Mouse (Mus musculus): Measurements from ENCODE around the gene Atp8b2. TPM values are rescaled to one million over a fixed set of nuclear protein-coding genes. Genes with fewer than 3 reads are reported as not detected.
A peak's percentile ranks its signal among the peaks of the same experiment; 100 is the strongest.

Atp8b2 gene
- polyA plus RNA-seq, 1 experiment from 2014 or later, result 11.2 TPM

DNA sequence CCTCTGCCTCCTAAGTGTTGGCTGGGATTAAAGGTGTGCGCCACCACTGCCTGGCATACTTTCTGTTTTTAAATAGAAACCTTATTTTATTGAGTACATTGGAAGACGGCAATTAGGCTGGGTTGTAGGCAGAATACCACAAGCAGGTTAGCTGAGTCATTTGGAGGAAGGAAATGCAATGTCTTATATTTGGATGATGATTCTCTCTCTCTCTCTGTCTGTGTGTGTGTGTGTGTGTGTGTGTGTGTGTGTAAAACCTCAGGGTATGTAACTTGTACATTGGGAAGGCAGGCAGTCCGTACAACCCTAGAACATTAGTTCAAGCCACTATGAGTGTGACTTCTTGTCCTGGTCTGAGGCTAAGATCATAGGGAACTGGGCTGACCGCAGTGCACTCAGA is 24.5 kb upstream of the Atp8b2 start:
- no peak overlapping the region for H3K4me3 ChIP-seq (ENCODE audit: low read depth, low read length)
- no peak overlapping the region for H3K4me2 ChIP-seq
- ATAC-seq (replicated peaks; ENCODE audit: insufficient number of reproducible peaks, low FRiP score, low TSS enrichment), result no peak
- H3K36me3 ChIP-seq (ENCODE audit: control insufficient read depth, insufficient read depth, low read length), result no peaks in the 10 kb centered on the region
- H3K9me3 ChIP-seq (replicated peaks; ENCODE audit: control insufficient read depth, low read length), result no peaks in the 10 kb centered on the region
- 82% methylated on average over 4 of the region's 4 CpGs for WGBS (ENCODE audit: insufficient replicate concordance)
- no peaks in the 10 kb centered on the region for H3K27me3 ChIP-seq (ENCODE audit: control insufficient read depth, insufficient read depth, low read length)
- no peak overlapping the region for H3K9ac ChIP-seq (ENCODE audit: low read depth, low read length)
- no peak overlapping the region for H3K27ac ChIP-seq (ENCODE audit: low read depth, low read length)
- no peaks in the 10 kb centered on the region for H3K4me1 ChIP-seq (ENCODE audit: control insufficient read depth, insufficient read depth, low read length)

DNA sequence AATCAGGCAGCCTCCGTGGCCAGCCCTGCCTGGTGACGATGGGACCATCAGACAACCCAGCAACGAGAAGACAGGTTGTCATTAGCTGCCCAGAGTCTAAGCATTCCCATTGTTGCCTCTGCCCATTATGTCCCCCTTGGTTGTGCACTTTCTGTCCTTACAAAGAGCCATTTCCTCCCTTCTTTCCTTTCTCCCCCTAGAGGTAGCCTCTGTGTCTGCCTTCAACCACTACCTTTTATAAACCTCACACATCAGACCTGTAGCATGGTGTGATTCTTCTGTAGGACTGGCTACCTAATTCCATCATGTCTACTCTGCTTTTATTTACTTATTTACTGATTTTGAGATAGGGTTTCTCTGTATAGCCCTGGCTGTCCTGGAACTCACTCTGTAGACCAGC is 23.9 kb upstream of the Atp8b2 start:
- Histone ChIP-seq H3K4me3 (ENCODE audit: low read depth, low read length) (no peak overlapping the region), H3K27ac (ENCODE audit: low read depth, low read length) (no peak overlapping the region), H3K36me3 (ENCODE audit: control insufficient read depth, insufficient read depth, low read length) (no peaks in the 10 kb centered on the region), H3K9ac (ENCODE audit: low read depth, low read length) (no peak overlapping the region), H3K9me3 (replicated peaks; ENCODE audit: control insufficient read depth, low read length) (no peaks in the 10 kb centered on the region), H3K27me3 (ENCODE audit: control insufficient read depth, insufficient read depth, low read length) (no peaks in the 10 kb centered on the region), H3K4me2 (no peak overlapping the region), H3K4me1 (ENCODE audit: control insufficient read depth, insufficient read depth, low read length) (no peaks in the 10 kb centered on the region)
- 57% methylated on average over 3 of the region's 3 CpGs for WGBS (ENCODE audit: insufficient replicate concordance)
- ATAC-seq (replicated peaks; ENCODE audit: insufficient number of reproducible peaks, low FRiP score, low TSS enrichment), result no peak

DNA sequence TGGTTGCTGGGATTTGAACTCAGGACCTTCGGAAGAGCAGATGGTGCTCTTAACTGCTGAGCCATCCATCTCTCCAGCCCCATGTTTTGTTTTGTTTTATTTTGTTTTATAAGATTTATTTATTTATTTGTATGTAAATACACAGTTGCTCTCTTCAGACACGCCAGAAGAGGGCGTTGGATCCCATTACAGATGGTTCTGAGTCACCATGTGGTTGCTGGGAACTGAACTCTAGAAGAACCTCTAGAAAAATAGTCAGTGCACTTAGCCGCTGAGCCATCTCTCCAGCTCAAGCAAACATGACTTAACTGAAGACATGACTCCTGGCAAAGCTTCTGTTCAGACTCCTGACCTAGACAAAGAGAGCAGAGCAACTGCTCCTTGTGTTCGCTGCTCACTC is 19.1 kb upstream of the Atp8b2 start:
- H3K36me3 ChIP-seq (ENCODE audit: control insufficient read depth, insufficient read depth, low read length), result no peaks in the 10 kb centered on the region
- no peak overlapping the region for H3K4me3 ChIP-seq (ENCODE audit: low read depth, low read length)
- no peaks in the 10 kb centered on the region for H3K9me3 ChIP-seq (replicated peaks; ENCODE audit: control insufficient read depth, low read length)
- no peak overlapping the region for H3K9ac ChIP-seq (ENCODE audit: low read depth, low read length)
- H3K4me1 ChIP-seq (ENCODE audit: control insufficient read depth, insufficient read depth, low read length), result no peaks in the 10 kb centered on the region
- no peaks in the 10 kb centered on the region for H3K27me3 ChIP-seq (ENCODE audit: control insufficient read depth, insufficient read depth, low read length)
- no peak overlapping the region for H3K4me2 ChIP-seq
- H3K27ac ChIP-seq (ENCODE audit: low read depth, low read length), result no peak overlapping the region
- no peak for ATAC-seq (replicated peaks; ENCODE audit: insufficient number of reproducible peaks, low FRiP score, low TSS enrichment)
- WGBS (ENCODE audit: insufficient replicate concordance), result 68% methylated on average over 5 of the region's 5 CpGs

DNA sequence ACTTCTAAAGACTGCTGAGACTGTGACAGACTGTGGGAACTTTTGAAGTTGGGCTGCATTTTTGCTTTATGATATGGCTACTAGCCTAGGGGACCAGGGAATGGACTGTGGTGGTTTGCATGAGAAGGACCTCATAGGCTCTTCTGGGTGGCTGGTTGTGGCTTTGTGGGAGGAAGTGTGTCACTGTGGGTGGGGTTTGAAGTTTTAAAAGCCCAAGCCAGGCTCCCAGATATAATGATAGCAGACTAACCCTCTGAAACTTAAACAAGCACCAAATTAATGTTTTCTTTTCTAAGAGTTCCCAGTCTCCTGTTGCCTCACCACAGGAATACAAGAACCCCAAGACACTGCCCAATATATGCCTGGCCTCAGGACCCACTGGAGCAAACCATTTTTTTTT is 13.6 kb upstream of the Atp8b2 start:
- Histone ChIP-seq H3K36me3 (ENCODE audit: control insufficient read depth, insufficient read depth, low read length) (no peaks in the 10 kb centered on the region), H3K4me1 (ENCODE audit: control insufficient read depth, insufficient read depth, low read length) (no peaks in the 10 kb centered on the region), H3K27ac (ENCODE audit: low read depth, low read length) (no peak overlapping the region), H3K4me2 (no peak overlapping the region), H3K27me3 (ENCODE audit: control insufficient read depth, insufficient read depth, low read length) (no peaks in the 10 kb centered on the region), H3K9ac (ENCODE audit: low read depth, low read length) (no peak overlapping the region), H3K4me3 (ENCODE audit: low read depth, low read length) (no peak overlapping the region), H3K9me3 (replicated peaks; ENCODE audit: control insufficient read depth, low read length) (no peaks in the 10 kb centered on the region)
- no peak for ATAC-seq (replicated peaks; ENCODE audit: insufficient number of reproducible peaks, low FRiP score, low TSS enrichment)

DNA sequence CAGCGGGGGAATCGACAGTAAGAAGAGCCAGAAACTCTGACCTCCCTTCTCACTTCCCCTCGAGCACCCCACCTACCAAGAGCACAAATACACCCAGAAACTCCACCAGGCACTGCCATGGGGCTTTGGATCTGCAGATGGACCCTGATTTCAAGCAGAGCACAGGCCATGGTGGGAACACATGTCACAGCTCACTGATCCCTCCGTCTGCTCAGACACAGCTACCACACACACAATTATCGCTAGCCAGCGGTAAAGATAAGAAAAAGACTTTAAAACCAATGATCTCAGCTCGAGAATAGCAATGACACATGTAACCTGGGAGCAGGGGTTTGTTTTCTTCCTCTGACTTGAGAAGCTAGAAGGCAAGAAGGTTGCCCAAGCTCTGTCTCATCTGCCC is 5.2 kb upstream of the Atp8b2 start:
- Histone ChIP-seq H3K9ac (ENCODE audit: low read depth, low read length) (no peak overlapping the region), H3K4me2 (no peak overlapping the region), H3K27ac (ENCODE audit: low read depth, low read length) (no peak overlapping the region), H3K36me3 (ENCODE audit: control insufficient read depth, insufficient read depth, low read length) (no peaks in the 10 kb centered on the region), H3K9me3 (replicated peaks; ENCODE audit: control insufficient read depth, low read length) (no peaks in the 10 kb centered on the region), H3K4me1 (ENCODE audit: control insufficient read depth, insufficient read depth, low read length) (peaks cover 16% of the 10 kb centered on the region), H3K4me3 (ENCODE audit: low read depth, low read length) (no peak overlapping the region), H3K27me3 (ENCODE audit: control insufficient read depth, insufficient read depth, low read length) (no peaks in the 10 kb centered on the region)
- 54% methylated on average over 7 of the region's 7 CpGs for WGBS (ENCODE audit: insufficient replicate concordance)
- ATAC-seq (replicated peaks; ENCODE audit: insufficient number of reproducible peaks, low FRiP score, low TSS enrichment), result no peak

DNA sequence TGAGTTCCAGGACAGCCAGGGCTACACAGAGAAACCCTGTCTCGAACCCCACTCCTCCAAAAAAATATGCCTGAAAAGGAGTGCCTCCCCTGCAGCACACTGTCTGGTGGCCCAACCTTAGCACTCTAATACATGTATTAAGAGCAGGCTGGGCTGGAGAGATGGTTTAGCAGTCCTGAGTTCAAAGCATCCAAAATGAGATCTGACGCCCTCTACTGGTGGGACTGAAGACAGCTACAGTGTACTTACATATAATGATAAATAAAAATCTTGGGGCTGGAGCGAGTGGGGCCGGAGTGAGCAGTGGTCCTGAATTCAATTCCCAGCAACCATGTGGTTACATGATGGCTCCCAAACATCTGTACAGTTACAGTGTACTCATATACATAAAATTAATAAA is 3.6 kb upstream of the Atp8b2 start:
- no peak overlapping the region for H3K27ac ChIP-seq (ENCODE audit: low read depth, low read length)
- no peak for ATAC-seq (replicated peaks; ENCODE audit: insufficient number of reproducible peaks, low FRiP score, low TSS enrichment)
- H3K4me2 ChIP-seq, result no peak overlapping the region
- H3K36me3 ChIP-seq (ENCODE audit: control insufficient read depth, insufficient read depth, low read length), result no peaks in the 10 kb centered on the region
- WGBS (ENCODE audit: insufficient replicate concordance), result 70% methylated on average over 4 of the region's 4 CpGs
- no peaks in the 10 kb centered on the region for H3K27me3 ChIP-seq (ENCODE audit: control insufficient read depth, insufficient read depth, low read length)
- H3K4me3 ChIP-seq (ENCODE audit: low read depth, low read length), result no peak overlapping the region
- no peaks in the 10 kb centered on the region for H3K9me3 ChIP-seq (replicated peaks; ENCODE audit: control insufficient read depth, low read length)
- H3K9ac ChIP-seq (ENCODE audit: low read depth, low read length), result no peak overlapping the region
- H3K4me1 ChIP-seq (ENCODE audit: control insufficient read depth, insufficient read depth, low read length), result peaks cover 17% of the 10 kb centered on the region

DNA sequence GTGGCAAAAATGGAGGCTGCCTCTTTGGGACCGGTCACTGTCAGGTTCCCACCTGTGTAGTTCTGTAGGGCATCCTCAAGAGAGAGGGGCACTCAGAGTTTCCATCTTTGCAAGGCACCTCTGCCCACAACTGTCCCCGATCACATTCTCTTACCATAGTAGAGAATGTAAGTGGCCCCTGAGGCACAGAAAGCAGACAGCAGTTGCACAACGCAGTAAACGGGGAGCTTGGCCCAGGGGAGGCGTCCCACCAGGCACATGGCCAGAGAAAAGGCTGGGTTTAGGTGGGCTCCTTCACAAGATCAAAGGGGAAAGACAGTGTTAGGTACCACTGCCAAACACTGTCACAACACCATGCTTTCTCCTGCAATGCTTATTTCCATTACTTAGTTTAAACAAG is 2.7 kb upstream of the Atp8b2 start:
- 87% methylated on average over 5 of the region's 5 CpGs for WGBS (ENCODE audit: insufficient replicate concordance)
- Histone ChIP-seq H3K9me3 (replicated peaks; ENCODE audit: control insufficient read depth, low read length) (no peaks in the 10 kb centered on the region), H3K4me3 (ENCODE audit: low read depth, low read length) (no peak overlapping the region), H3K9ac (ENCODE audit: low read depth, low read length) (no peak overlapping the region), H3K4me1 (ENCODE audit: control insufficient read depth, insufficient read depth, low read length) (peaks cover 27% of the 10 kb centered on the region), H3K27me3 (ENCODE audit: control insufficient read depth, insufficient read depth, low read length) (no peaks in the 10 kb centered on the region), H3K27ac (ENCODE audit: low read depth, low read length) (no peak overlapping the region), H3K36me3 (ENCODE audit: control insufficient read depth, insufficient read depth, low read length) (no peaks in the 10 kb centered on the region), H3K4me2 (no peak overlapping the region)
- ATAC-seq (replicated peaks; ENCODE audit: insufficient number of reproducible peaks, low FRiP score, low TSS enrichment), result no peak

DNA sequence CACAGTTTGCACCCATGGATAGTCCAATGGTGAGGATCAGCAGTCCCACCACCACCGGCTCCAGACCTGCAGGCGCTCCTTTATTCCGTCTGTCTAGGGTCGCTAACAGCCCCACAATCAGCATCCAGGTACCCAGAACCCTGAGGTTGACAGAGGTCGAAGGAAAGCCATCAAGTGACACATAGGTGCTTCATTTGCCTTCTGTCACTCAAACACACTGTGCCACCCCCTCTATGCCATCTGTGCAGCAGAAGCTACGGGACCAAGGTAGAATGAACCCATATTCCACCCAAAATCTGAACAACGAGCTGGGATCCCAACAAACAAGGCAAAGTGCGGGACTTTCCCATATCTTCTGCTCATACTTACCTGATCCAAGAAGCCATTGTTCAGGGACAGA is 2.2 kb upstream of the Atp8b2 start:
- ATAC-seq (replicated peaks; ENCODE audit: insufficient number of reproducible peaks, low FRiP score, low TSS enrichment), result no peak
- Histone ChIP-seq H3K9me3 (replicated peaks; ENCODE audit: control insufficient read depth, low read length) (no peaks in the 10 kb centered on the region), H3K27ac (ENCODE audit: low read depth, low read length) (no peak overlapping the region), H3K9ac (ENCODE audit: low read depth, low read length) (no peak overlapping the region), H3K27me3 (ENCODE audit: control insufficient read depth, insufficient read depth, low read length) (no peaks in the 10 kb centered on the region), H3K4me3 (ENCODE audit: low read depth, low read length) (no peak overlapping the region), H3K36me3 (ENCODE audit: control insufficient read depth, insufficient read depth, low read length) (no peaks in the 10 kb centered on the region), H3K4me2 (no peak overlapping the region), H3K4me1 (ENCODE audit: control insufficient read depth, insufficient read depth, low read length) (peaks cover 30% of the 10 kb centered on the region)
- 91% methylated on average over 8 of the region's 8 CpGs for WGBS (ENCODE audit: insufficient replicate concordance)

DNA sequence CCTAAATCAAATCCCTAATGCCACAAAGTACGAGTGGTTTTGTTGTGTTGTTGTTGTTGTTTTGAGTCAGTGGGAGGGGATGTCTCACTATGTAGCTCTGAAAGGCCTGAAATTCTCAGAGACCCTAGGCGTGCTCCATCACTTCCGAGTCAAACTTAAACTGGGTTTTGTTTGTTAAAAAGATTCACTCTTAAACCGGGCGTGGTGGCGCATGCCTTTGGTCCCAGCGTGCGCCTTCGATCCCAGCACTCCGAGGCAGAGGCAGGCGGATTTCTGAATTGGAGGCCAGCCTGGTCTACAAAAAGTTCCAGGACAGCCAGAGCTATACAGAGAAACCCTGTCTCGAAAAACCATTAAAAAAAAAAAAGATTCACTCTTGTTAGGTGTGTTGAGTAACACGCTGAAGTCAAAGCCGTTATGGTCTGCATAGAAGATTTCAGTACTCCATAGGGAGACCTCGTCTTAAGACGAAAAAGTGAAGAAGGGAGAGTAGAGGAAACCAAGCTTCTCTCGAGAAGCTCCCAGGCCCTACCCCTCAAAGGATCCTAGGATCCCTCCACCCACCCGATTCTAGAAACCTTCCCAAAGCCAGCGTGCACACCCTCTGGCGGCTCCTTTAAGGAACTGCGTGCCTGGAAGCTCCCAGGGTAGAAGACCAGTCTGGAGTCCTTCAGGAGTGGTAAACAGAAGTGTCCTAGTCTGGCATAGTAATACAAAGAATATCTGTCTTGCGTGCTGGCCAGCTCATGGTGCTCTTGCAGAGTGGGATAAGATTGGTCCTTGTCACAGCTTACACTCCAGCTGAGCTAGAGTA is 825 bp upstream of the Atp8b2 start:
- no peaks in the 10 kb centered on the region for H3K36me3 ChIP-seq (ENCODE audit: control insufficient read depth, insufficient read depth, low read length)
- 30% methylated on average over 22 of the region's 22 CpGs for WGBS (ENCODE audit: insufficient replicate concordance)
- H3K4me3 ChIP-seq (ENCODE audit: low read depth, low read length), result peak overlapping the region; percentile 96
- H3K9ac ChIP-seq (ENCODE audit: low read depth, low read length), result peak overlapping the region; percentile 94
- H3K27me3 ChIP-seq (ENCODE audit: control insufficient read depth, insufficient read depth, low read length), result no peaks in the 10 kb centered on the region
- H3K4me1 ChIP-seq (ENCODE audit: control insufficient read depth, insufficient read depth, low read length), result peaks cover 41% of the 10 kb centered on the region
- no peak for ATAC-seq (replicated peaks; ENCODE audit: insufficient number of reproducible peaks, low FRiP score, low TSS enrichment)
- H3K4me2 ChIP-seq, result peak overlapping the region; percentile 97
- H3K9me3 ChIP-seq (replicated peaks; ENCODE audit: control insufficient read depth, low read length), result no peaks in the 10 kb centered on the region
- H3K27ac ChIP-seq (ENCODE audit: low read depth, low read length), result peak overlapping the region; percentile 97

All from heart, embryonic 11.5 days (tissue).